Mouse (Mus musculus) forebrain, embryonic 14.5 days (tissue): Measurements from ENCODE around the gene Neu1. TPM values are rescaled to one million over a fixed set of nuclear protein-coding genes. Genes with fewer than 3 reads are reported as not detected.
"Not testable (repeated sequence)": the region's sequence is repeated elsewhere in the genome, so short reads cannot be mapped to it uniquely, and the experiment has no call there.

ENCODE experiments used
- ATAC-seq: fragments of 200-750 bp; cut with Nextera tagmentation; 2 replicates; pipeline ENCODE4 v1.8.0; 2017; ENCODE audit warnings: mild to moderate bottlenecking, moderate library complexity
- DNase-seq: peaks from one replicate; pipeline ENCODE4 v3.0.0-alpha.2; 2015; ENCODE audit warnings: low spot score
- H3K27ac ChIP-seq: fragments of 300-500 bp; sonication (generic); 2 replicates; pipeline ENCODE4 v1.5.1; 2014; ENCODE audit warnings: low read depth, mild to moderate bottlenecking, control low read depth, low read length, moderate library complexity
- H3K27me3 ChIP-seq: fragments of 300-500 bp; sonication (generic); replicated peaks from 2 replicates; pipeline ENCODE4 v1.6.1; 2014; ENCODE audit warnings: low read length, control low read depth, mixed read lengths; ENCODE audit not compliant: control insufficient read depth, insufficient read depth
- H3K36me3 ChIP-seq: fragments of 300-500 bp; sonication (generic); 2 replicates; pipeline ENCODE4 v1.6.1; 2014; ENCODE audit warnings: low read length, control low read depth; ENCODE audit not compliant: control insufficient read depth, insufficient read depth
- H3K4me1 ChIP-seq: fragments of 300-500 bp; sonication (generic); 2 replicates; pipeline ENCODE4 v1.6.1; 2014; ENCODE audit warnings: antibody characterized with exemption, low read length, control low read depth; ENCODE audit not compliant: control insufficient read depth, insufficient read depth
- H3K4me2 ChIP-seq: fragments of 300-500 bp; sonication (generic); 2 replicates; pipeline ENCODE4 v1.6.1; 2014; ENCODE audit warnings: mild to moderate bottlenecking, control low read depth, low read length
- H3K4me3 ChIP-seq: fragments of 300-500 bp; sonication (generic); 2 replicates; pipeline ENCODE4 v1.5.1; 2014; ENCODE audit warnings: low read depth, low read length, control low read depth
- H3K9ac ChIP-seq: fragments of 300-500 bp; sonication (generic); 2 replicates; pipeline ENCODE4 v1.6.1; 2014; ENCODE audit warnings: mild to moderate bottlenecking, low read length, control low read depth, moderate library complexity
- H3K9me3 ChIP-seq: fragments of 300-500 bp; sonication (generic); replicated peaks from 2 replicates; pipeline ENCODE4 v1.6.1; 2016; ENCODE audit warnings: low read length, control low read depth, mixed read lengths; ENCODE audit not compliant: control insufficient read depth
- WGBS: fragments of 180-500 bp; shearing (Covaris S2); extraction: QIAGEN DNeasy Blood & Tissue Kit; methylation state at CpG from one replicate; pipeline ENCODE4 v1.1.7; 2014; 5-methylcytosine and 5-hydroxymethylcytosine counted together
- polyA plus RNA-seq: library from polyadenylated mRNA; unstranded; fragments of >200 nt; fragmentation: Nextera tagmentation; extraction: Ambion mirVana; gene quantifications from 2 replicates; pipeline ENCODE4 v1.2.1, GENCODE M21; 2014

Gene Neu1
- polyA plus RNA-seq, 1 experiment from 2014 or later, result 16.2 TPM

GRCm38 (mm10) chr17:34948721-34949552 is 17.9 kb downstream of the Neu1 start:
- not testable (repeated sequence) for DNase-seq, H3K9ac ChIP-seq, H3K4me2 ChIP-seq, H3K9me3 ChIP-seq, ATAC-seq, H3K4me1 ChIP-seq, H3K27me3 ChIP-seq, H3K4me3 ChIP-seq, H3K27ac ChIP-seq
- 47% methylated on average over 9 of the region's 9 CpGs for WGBS
- H3K36me3 ChIP-seq, result peaks cover 34% of the 10 kb centered on the region

GRCm38 (mm10) chr17:34949553-34949969 is 18.5 kb downstream of the Neu1 start:
- Histone ChIP-seq H3K27me3 (no peaks in the 10 kb centered on the region), H3K4me2 (no peak overlapping the region; the same call in 1 of the 2 replicates), H3K27ac (no peak overlapping the region), H3K36me3 (peaks cover 34% of the 10 kb centered on the region), H3K4me1 (peaks cover 9% of the 10 kb centered on the region), H3K9me3 (no peaks in the 10 kb centered on the region), H3K9ac (no peak overlapping the region), H3K4me3 (no peak overlapping the region)
- no peak for ATAC-seq
- 30% methylated on average over 4 of the region's 4 CpGs for WGBS
- no peak for DNase-seq

- no peak for ATAC-seq
- Histone ChIP-seq H3K27ac (peak overlapping the region; percentile 93), H3K4me2 (peak overlapping the region; percentile 98), H3K9ac (peak overlapping the region; percentile 100), H3K27me3 (0 out of 2 replicates have a peak, but pooled peaks cover 3% of the 10 kb centered on the region), H3K4me3 (peak overlapping the region; percentile 99), H3K4me1 (peaks cover 9% of the 10 kb centered on the region), H3K9me3 (no peaks in the 10 kb centered on the region), H3K36me3 (peaks cover 34% of the 10 kb centered on the region)
- 20% methylated on average over 10 of the region's 10 CpGs for WGBS
- DNase-seq, result peak; percentile 15
These were observed 19.7 kb downstream of the Neu1 start for GRCm38 (mm10) chr17:34950514-34951455.

GRCm38 (mm10) chr17:34951636-34952377 is 20.8 kb downstream of the Neu1 start:
- Histone ChIP-seq H3K27me3 (0 out of 2 replicates have a peak, but pooled peaks cover 7% of the 10 kb centered on the region), H3K27ac (peak overlapping the region; percentile 93), H3K4me2 (peak overlapping the region; percentile 98), H3K4me1 (peaks cover 9% of the 10 kb centered on the region), H3K9me3 (no peaks in the 10 kb centered on the region), H3K36me3 (peaks cover 34% of the 10 kb centered on the region), H3K4me3 (peak overlapping the region; percentile 99), H3K9ac (peak overlapping the region; percentile 100)
- under 1% methylated on average over 29 of the region's 29 CpGs for WGBS
- ATAC-seq (no peak; the same call in none of the 2 replicates), DNase-seq (peak; percentile 32)

GRCm38 (mm10) chr17:34952378-34953040 is 21.5 kb downstream of the Neu1 start:
- peaks cover 34% of the 10 kb centered on the region for H3K36me3 ChIP-seq
- no peaks in the 10 kb centered on the region for H3K9me3 ChIP-seq
- DNase-seq, result peak; percentile 86
- under 1% methylated on average over 23 of the region's 23 CpGs for WGBS
- peak overlapping the region; percentile 98 for H3K4me2 ChIP-seq
- peak overlapping the region; percentile 93 for H3K27ac ChIP-seq
- peak overlapping the region; percentile 99 for H3K4me3 ChIP-seq
- peak; percentile 83 for ATAC-seq
- peaks cover 9% of the 10 kb centered on the region for H3K4me1 ChIP-seq
- H3K27me3 ChIP-seq, result 0 out of 2 replicates have a peak, but pooled peaks cover 7% of the 10 kb centered on the region
- peak overlapping the region; percentile 100 for H3K9ac ChIP-seq

GRCm38 (mm10) chr17:34953258-34953657 is 22.2 kb downstream of the Neu1 start:
- ATAC-seq, result no peak
- 92% methylated on average over 3 of the region's 3 CpGs for WGBS
- no peak overlapping the region for H3K9ac ChIP-seq
- no peaks in the 10 kb centered on the region for H3K9me3 ChIP-seq
- H3K4me1 ChIP-seq, result peaks cover 9% of the 10 kb centered on the region
- no peak for DNase-seq
- no peak overlapping the region for H3K27ac ChIP-seq
- peaks cover 29% of the 10 kb centered on the region for H3K36me3 ChIP-seq
- 0 out of 2 replicates have a peak, but pooled peaks cover 7% of the 10 kb centered on the region for H3K27me3 ChIP-seq
- no peak overlapping the region for H3K4me2 ChIP-seq
- H3K4me3 ChIP-seq, result 0 out of 2 replicates have a peak overlapping the region, but pooled peaks have one; percentile 99

GRCm38 (mm10) chr17:34953904-34954303 is 22.9 kb downstream of the Neu1 start:
- no peak for ATAC-seq
- no peak overlapping the region for H3K27ac ChIP-seq
- no peak overlapping the region for H3K4me3 ChIP-seq
- peaks cover 9% of the 10 kb centered on the region for H3K4me1 ChIP-seq
- H3K9me3 ChIP-seq, result no peaks in the 10 kb centered on the region
- H3K9ac ChIP-seq, result no peak overlapping the region
- DNase-seq, result no peak
- peaks cover 22% of the 10 kb centered on the region for H3K36me3 ChIP-seq
- H3K27me3 ChIP-seq, result 0 out of 2 replicates have a peak, but pooled peaks cover 7% of the 10 kb centered on the region
- 85% methylated on average over 4 of the region's 4 CpGs for WGBS
- H3K4me2 ChIP-seq, result no peak overlapping the region

GRCm38 (mm10) chr17:34954831-34955230 is 23.8 kb downstream of the Neu1 start:
- H3K4me2 ChIP-seq, result no peak overlapping the region
- no peak for DNase-seq
- peaks cover 9% of the 10 kb centered on the region for H3K4me1 ChIP-seq
- no peak for ATAC-seq
- no peak overlapping the region for H3K9ac ChIP-seq
- 0 out of 2 replicates have a peak, but pooled peaks cover 7% of the 10 kb centered on the region for H3K27me3 ChIP-seq
- no peak overlapping the region for H3K4me3 ChIP-seq
- no peak overlapping the region for H3K27ac ChIP-seq
- H3K36me3 ChIP-seq, result peaks cover 16% of the 10 kb centered on the region
- 84% methylated on average over 4 of the region's 4 CpGs for WGBS
- H3K9me3 ChIP-seq, result no peaks in the 10 kb centered on the region
